Comparison of ENCODE assay signal across 15 mouse cellular contexts in genomic region chr8:61610546-61610945, GRCm38 (mm10).
DNase-seq lines count a peak whose midpoint lies in the region; ATAC-seq and TF ChIP-seq lines count a peak whose summit lies in the region.
"Had no signal": no experiment of that assay in that cellular context is flagged by ENCODE, and none has a peak within 500 bp of the region (broad histone marks: within the 10 kb centered on the region; RNA-seq: fewer than 3 reads in every experiment).

No protein-coding gene starts in this region.

- 70% methylated on average over 5 of the region's 5 CpGs for WGBS in lung, embryonic 14.5 days
- 71% methylated on average over 5 of the region's 5 CpGs for WGBS in lung, adult 2 months
- WGBS in heart, postnatal 0 days: 66% methylated on average over 5 of the region's 5 CpGs

- DNase-seq in adrenal gland, adult 2 months: peak; percentile 36
- no peak for DNase-seq in adrenal gland, postnatal 4 days (ENCODE audit: low spot score in 2 of 2)
- peak; percentile 60 for DNase-seq in lung, embryonic 14.5 days
- no peak for DNase-seq in lung, adult 2 months
- DNase-seq in heart, postnatal 0 days (ENCODE audit: low spot score): no peak
- peak; percentile 30 to 66 for DNase-seq in lung, postnatal 4 days
- no peak for DNase-seq in cerebellum, adult 9-11 months
- DNase-seq: cerebellum, postnatal 25 days; kidney, postnatal 10 days; liver; right cerebral cortex, adult 18-20 months had no signal

- H3K9ac ChIP-seq in lung, embryonic 14.5 days: no peak overlapping the region
- H3K9ac ChIP-seq in heart, postnatal 0 days (replicated peaks; ENCODE audit: low read depth, low read length): no peak overlapping the region
- H3K9ac ChIP-seq: hindbrain, embryonic 15.5 days; neural tube, embryonic 13.5 days had no signal

- H3K27me3 ChIP-seq in lung, embryonic 14.5 days (ENCODE audit: insufficient read depth, low read length): no peaks in the 10 kb centered on the region
- H3K27me3 ChIP-seq in heart, postnatal 0 days (ENCODE audit: control insufficient read depth, insufficient read depth, low read length): no peaks in the 10 kb centered on the region
- H3K27me3 ChIP-seq: hindbrain, embryonic 15.5 days; neural tube, embryonic 13.5 days had no signal

- no peaks in the 10 kb centered on the region for H3K9me3 ChIP-seq in lung, embryonic 14.5 days (ENCODE audit: low read depth, low read length)
- no peaks in the 10 kb centered on the region for H3K9me3 ChIP-seq in heart, postnatal 0 days (replicated peaks; ENCODE audit: control insufficient read depth, low read length)
- H3K9me3 ChIP-seq: hindbrain, embryonic 15.5 days; neural tube, embryonic 13.5 days had no signal

- TF ChIP-seq CTCF in lung, embryonic 14.5 days (IDR thresholded peaks at IDR 0.05; ENCODE audit: low read depth): no peak
- TF ChIP-seq CTCF in lung, adult 2 months (IDR thresholded peaks at IDR 0.05; ENCODE audit: insufficient read depth, low read length): no peak
- TF ChIP-seq CTCF in heart, postnatal 0 days (IDR thresholded peaks at IDR 0.05; ENCODE audit: low read depth): no peak

- H3K27ac ChIP-seq in lung, embryonic 14.5 days (ENCODE audit: low read depth): peak overlapping the region; percentile 33; the same call in 1 of the 2 replicates
- 0 out of 2 replicates have a peak overlapping the region, but pooled peaks have one; percentile 5 for H3K27ac ChIP-seq in heart, postnatal 0 days (ENCODE audit: low read depth)
- H3K27ac ChIP-seq: hindbrain, embryonic 15.5 days; neural tube, embryonic 13.5 days had no signal

- H3K4me2 ChIP-seq in lung, embryonic 14.5 days: no peak overlapping the region
- H3K4me2 ChIP-seq in heart, postnatal 0 days (ENCODE audit: low read depth, low read length): no peak overlapping the region
- H3K4me2 ChIP-seq: hindbrain, embryonic 15.5 days; midbrain, embryonic 11.5 days; neural tube, embryonic 13.5 days had no signal

- no peak overlapping the region for H3K4me3 ChIP-seq in lung, embryonic 14.5 days (ENCODE audit: low read depth, low read length)
- no peak overlapping the region for H3K4me3 ChIP-seq in lung, adult 2 months (replicated peaks; ENCODE audit: extremely low read depth, low read depth, low read length)
- no peak overlapping the region for H3K4me3 ChIP-seq in heart, postnatal 0 days (ENCODE audit: low read depth, low read length)
- H3K4me3 ChIP-seq: hindbrain, embryonic 15.5 days; neural tube, embryonic 13.5 days had no signal

- peaks cover 13% of the 10 kb centered on the region; the same call in 1 of the 2 replicates for H3K4me1 ChIP-seq in lung, embryonic 14.5 days (ENCODE audit: insufficient read depth)
- peaks cover 3% of the 10 kb centered on the region; the same call in 1 of the 2 replicates for H3K4me1 ChIP-seq in lung, adult 2 months (ENCODE audit: control insufficient read depth, insufficient read depth, low read length)
- H3K4me1 ChIP-seq in heart, postnatal 0 days (ENCODE audit: control insufficient read depth, insufficient read depth): 0 out of 2 replicates have a peak, but pooled peaks cover under 1% of the 10 kb centered on the region

- ATAC-seq in lung, embryonic 14.5 days (ENCODE audit: insufficient read depth): no peak
- ATAC-seq in heart, postnatal 0 days (ENCODE audit: insufficient read depth, low read depth): no peak
- no peak for ATAC-seq in inflammation-experienced regulatory T-cells, adult 6 months

- TF ChIP-seq EP300 in heart, postnatal 0 days (IDR thresholded peaks at IDR 0.05; ENCODE audit: low read depth): no peak

- TF ChIP-seq POLR2A in lung, adult 2 months (IDR thresholded peaks at IDR 0.05; ENCODE audit: borderline replicate concordance, extremely low read depth, low read depth, low read length): no peak

- no peaks in the 10 kb centered on the region for H3K36me3 ChIP-seq in lung, embryonic 14.5 days (ENCODE audit: insufficient read depth)
- H3K36me3 ChIP-seq in heart, postnatal 0 days (replicated peaks; ENCODE audit: control insufficient read depth, insufficient read depth, low read length): 0 out of 2 replicates have a peak, but pooled peaks cover 3% of the 10 kb centered on the region
- H3K36me3 ChIP-seq: hindbrain, embryonic 15.5 days; neural tube, embryonic 13.5 days had no signal

Comparison
In these comparisons a context has a peak if more than half of its experiments do, and no peak if none do; other contexts are left out.
1. DNase-seq: peak in adrenal gland, adult 2 months (single experiment), lung, embryonic 14.5 days (single experiment) and lung, postnatal 4 days (2 of 2); none in adrenal gland, postnatal 4 days (0 of 2), lung, adult 2 months (single experiment), heart, postnatal 0 days (single experiment) and cerebellum, adult 9-11 months (single experiment).